Comparison of ENCODE assay signal across 8 mouse cellular contexts in genomic region chr13:54574854-54575481, GRCm38 (mm10). TPM values are rescaled to one million over a fixed set of nuclear protein-coding genes. Genes with fewer than 3 reads are reported as not detected.
DNase-seq lines count a peak whose midpoint lies in the region; ATAC-seq and TF ChIP-seq lines count a peak whose summit lies in the region.

TSS of gene Arl10 (plus strand) at chr13:54575015.

- peak within 1 kb of the TSS; percentile 12; the same call in 1 of the 2 replicates for H3K27ac ChIP-seq in bone marrow, adult 2 months (ENCODE audit: control insufficient read depth, insufficient read depth, low read depth, low read length, poor library complexity)
- peak within 1 kb of the TSS; percentile 85 for H3K27ac ChIP-seq in heart, embryonic 13.5 days (replicated peaks)
- H3K27ac ChIP-seq in kidney, postnatal 0 days, result peak within 1 kb of the TSS; percentile 82
- H3K27ac ChIP-seq in liver, embryonic 15.5 days (replicated peaks), result peak within 1 kb of the TSS; percentile 57; the same call in 1 of the 2 replicates
- H3K27ac ChIP-seq in neural tube, embryonic 11.5 days (ENCODE audit: low read depth, low read length), result peak within 1 kb of the TSS; percentile 54
- H3K27ac ChIP-seq in testis, adult 2 months (ENCODE audit: control insufficient read depth, insufficient read depth, low read depth, low read length), result no peak within 1 kb of the TSS

- H3K9me3 ChIP-seq in heart, embryonic 13.5 days, result no peaks in the 10 kb centered on the region
- H3K9me3 ChIP-seq in kidney, postnatal 0 days (replicated peaks; ENCODE audit: low read length), result no peaks in the 10 kb centered on the region
- H3K9me3 ChIP-seq in liver, embryonic 15.5 days (replicated peaks), result no peaks in the 10 kb centered on the region
- no peaks in the 10 kb centered on the region for H3K9me3 ChIP-seq in neural tube, embryonic 11.5 days (ENCODE audit: control insufficient read depth, low read length)

- H3K9ac ChIP-seq in heart, embryonic 13.5 days, result peak within 1 kb of the TSS; percentile 94
- H3K9ac ChIP-seq in kidney, postnatal 0 days (ENCODE audit: low read depth, low read length), result peak within 1 kb of the TSS; percentile 91
- H3K9ac ChIP-seq in liver, embryonic 15.5 days, result peak within 1 kb of the TSS; percentile 70
- H3K9ac ChIP-seq in neural tube, embryonic 11.5 days (ENCODE audit: low read length), result peak within 1 kb of the TSS; percentile 84

- peak; percentile 37 for DNase-seq in CD4-positive helper T cell, adult 2 months (ENCODE audit: low read depth, low spot score)
- DNase-seq in kidney, postnatal 0 days (ENCODE audit: low spot score), result peak; percentile 84
- peak; percentile 86 for DNase-seq in neural tube, embryonic 11.5 days (ENCODE audit: low spot score)

- peak; percentile 31; the same call in 1 of the 2 replicates for ATAC-seq in erythroid progenitor cell, adult 5-6 weeks (replicated peaks; ENCODE audit: low FRiP score, poor library complexity, severe bottlenecking)
- ATAC-seq in heart, embryonic 13.5 days (ENCODE audit: extremely low read depth, insufficient number of reproducible peaks, low FRiP score, low TSS enrichment), result peak; percentile 77
- ATAC-seq in kidney, postnatal 0 days (replicated peaks; ENCODE audit: low FRiP score, low read depth), result peak; percentile 86
- peak; percentile 74 for ATAC-seq in liver, embryonic 15.5 days (ENCODE audit: insufficient read depth)
- peak; percentile 95 for ATAC-seq in neural tube, embryonic 11.5 days (ENCODE audit: insufficient read depth, low FRiP score, low TSS enrichment)

- WGBS in bone marrow, adult 2 months, result 1% methylated on average over 55 of the region's 55 CpGs
- under 1% methylated on average over 55 of the region's 55 CpGs for WGBS in heart, embryonic 13.5 days
- WGBS in kidney, postnatal 0 days, result under 1% methylated on average over 54 of the region's 55 CpGs
- WGBS in liver, embryonic 15.5 days (ENCODE audit: insufficient replicate concordance), result under 1% methylated on average over 55 of the region's 55 CpGs
- WGBS in neural tube, embryonic 11.5 days, result under 1% methylated on average over 55 of the region's 55 CpGs

- no peaks in the 10 kb centered on the region for H3K27me3 ChIP-seq in heart, embryonic 13.5 days (replicated peaks)
- H3K27me3 ChIP-seq in kidney, postnatal 0 days (ENCODE audit: insufficient read depth, low read length), result no peaks in the 10 kb centered on the region
- H3K27me3 ChIP-seq in liver, embryonic 15.5 days, result peaks cover 14% of the 10 kb centered on the region
- no peaks in the 10 kb centered on the region for H3K27me3 ChIP-seq in neural tube, embryonic 11.5 days (ENCODE audit: control insufficient read depth, insufficient read depth, low read length)
- H3K27me3 ChIP-seq in testis, adult 2 months (ENCODE audit: control insufficient read depth, insufficient read depth, low read length), result no peaks in the 10 kb centered on the region

- peak within 1 kb of the TSS; percentile 63 for H3K4me3 ChIP-seq in bone marrow, adult 2 months (replicated peaks; ENCODE audit: control insufficient read depth, low read depth, low read length)
- H3K4me3 ChIP-seq in heart, embryonic 13.5 days, result peak within 1 kb of the TSS; percentile 92
- peak within 1 kb of the TSS; percentile 97 for H3K4me3 ChIP-seq in kidney, postnatal 0 days (replicated peaks; ENCODE audit: low read depth, low read length)
- peak within 1 kb of the TSS; percentile 73 for H3K4me3 ChIP-seq in liver, embryonic 15.5 days (replicated peaks)
- H3K4me3 ChIP-seq in neural tube, embryonic 11.5 days (ENCODE audit: low read depth, low read length), result peak within 1 kb of the TSS; percentile 67
- H3K4me3 ChIP-seq in testis, adult 2 months (ENCODE audit: control insufficient read depth, low read depth, low read length), result peak within 1 kb of the TSS; percentile 83

- no peak for TF ChIP-seq CTCF in bone marrow, adult 2 months (IDR thresholded peaks at IDR 0.05; ENCODE audit: control insufficient read depth, insufficient read depth, low read length)
- 0 out of 2 replicates have a peak, but pooled peaks have one; percentile 14 for TF ChIP-seq CTCF in kidney, postnatal 0 days (IDR thresholded peaks at IDR 0.05; ENCODE audit: low read depth)
- no peak for TF ChIP-seq CTCF in testis, adult 2 months (IDR thresholded peaks at IDR 0.05; ENCODE audit: control insufficient read depth, insufficient read depth, insufficient replicate concordance, low read depth, low read length)

- peak; percentile 37; the same call in 1 of the 2 replicates for TF ChIP-seq POLR2A in bone marrow, adult 2 months (IDR thresholded peaks at IDR 0.05; ENCODE audit: borderline replicate concordance, control insufficient read depth, low read depth, low read length)
- TF ChIP-seq POLR2A in testis, adult 2 months (IDR thresholded peaks at IDR 0.05; ENCODE audit: control insufficient read depth, low read depth, low read length), result no peak; the same call in 1 of the 2 replicates

- H3K36me3 ChIP-seq in heart, embryonic 13.5 days, result peaks cover 38% of the 10 kb centered on the region
- peaks cover 19% of the 10 kb centered on the region; the same call in 1 of the 2 replicates for H3K36me3 ChIP-seq in kidney, postnatal 0 days (ENCODE audit: insufficient read depth, low read length)
- H3K36me3 ChIP-seq in liver, embryonic 15.5 days (replicated peaks), result no peaks in the 10 kb centered on the region
- H3K36me3 ChIP-seq in neural tube, embryonic 11.5 days (ENCODE audit: control insufficient read depth, insufficient read depth, low read length), result no peaks in the 10 kb centered on the region; the same call in 1 of the 2 replicates
- H3K36me3 ChIP-seq in testis, adult 2 months (ENCODE audit: control insufficient read depth, insufficient read depth, low read length), result no peaks in the 10 kb centered on the region

- H3K4me2 ChIP-seq in heart, embryonic 13.5 days, result peak within 1 kb of the TSS; percentile 83
- H3K4me2 ChIP-seq in kidney, postnatal 0 days (ENCODE audit: low read length), result peak within 1 kb of the TSS; percentile 93
- peak within 1 kb of the TSS; percentile 95 for H3K4me2 ChIP-seq in liver, embryonic 15.5 days
- peak within 1 kb of the TSS; percentile 59 for H3K4me2 ChIP-seq in neural tube, embryonic 11.5 days (ENCODE audit: low read depth)

- H3K4me1 ChIP-seq in bone marrow, adult 2 months (ENCODE audit: control insufficient read depth, insufficient read depth, low read length), result peaks cover 6% of the 10 kb centered on the region
- peaks cover 30% of the 10 kb centered on the region for H3K4me1 ChIP-seq in heart, embryonic 13.5 days
- H3K4me1 ChIP-seq in kidney, postnatal 0 days (replicated peaks; ENCODE audit: insufficient read depth, low read length), result peaks cover 12% of the 10 kb centered on the region; the same call in 1 of the 2 replicates
- peaks cover 42% of the 10 kb centered on the region for H3K4me1 ChIP-seq in liver, embryonic 15.5 days (replicated peaks)
- H3K4me1 ChIP-seq in neural tube, embryonic 11.5 days (ENCODE audit: control insufficient read depth, insufficient read depth, low read length), result peaks cover 7% of the 10 kb centered on the region; the same call in 1 of the 2 replicates
- peaks cover 13% of the 10 kb centered on the region for H3K4me1 ChIP-seq in testis, adult 2 months (ENCODE audit: control insufficient read depth, insufficient read depth, low read length)

RNA-seq across cellular contexts. Expression of gene Arl10, which starts in this region (rescaled TPM):
- polyA plus RNA-seq in bone marrow, adult 2 months (2011; ENCODE audit: insufficient read depth, insufficient read length, low replicate concordance, missing spikeins), result 6.0 and 6.2 TPM in 2 replicates
- total RNA-seq in erythroid progenitor cell, adult 5-6 weeks (2015; ENCODE audit: low replicate concordance), result 1.1 TPM in 1 of 2 replicates, not detected in the other
- not detected in 2 replicates for total RNA-seq in erythroid progenitor cell, adult 5-6 weeks (2017; ENCODE audit: low replicate concordance)
- 19.0 and 19.2 TPM in 2 replicates for polyA plus RNA-seq in heart, embryonic 13.5 days (2015; fragmentation: Nextera tagmentation; extraction: Ambion mirVana)
- 21.7 and 23.1 TPM in 2 replicates for polyA plus RNA-seq in kidney, postnatal 0 days (2015; fragmentation: Nextera tagmentation; extraction: Ambion mirVana)
- polyA plus RNA-seq in liver, embryonic 15.5 days (2015; fragmentation: Nextera tagmentation; extraction: Ambion mirVana), result 7.0 and 8.2 TPM in 2 replicates
- polyA plus RNA-seq in neural tube, embryonic 11.5 days (2014; fragmentation: Nextera tagmentation; extraction: Ambion mirVana), result 28.6 and 34.5 TPM in 2 replicates
- 1.8 and 2.3 TPM in 2 replicates for polyA plus RNA-seq in testis, adult 2 months (2012; rRNA removed)

Comparison
In these comparisons a context has a peak if more than half of its experiments do, and no peak if none do; other contexts are left out.
1. ATAC-seq: peak in every context shown above with its lines; median percentile 95 in neural tube, embryonic 11.5 days; 86 in kidney, postnatal 0 days; 77 in heart, embryonic 13.5 days; 74 in liver, embryonic 15.5 days; 31 in erythroid progenitor cell, adult 5-6 weeks.